Mouse (Mus musculus) embryonic facial prominence, embryonic 14.5 days (tissue): ENCODE measurements at regions not wholly inside any gene's neighbourhood (a gene's known extent, or its start where the extent isn't known, plus 50 kb on each side); places are given as distances from the start of the nearest gene placed in this dataset.

Experiments
- ATAC-seq: fragments of 200-750 bp; cut with Nextera tagmentation; 2 replicates; pipeline ENCODE4 v1.8.0; 2017; ENCODE audit warnings: low read depth, moderate number of reproducible peaks, moderate TSS enrichment
- DNase-seq: peaks from one replicate; pipeline ENCODE4 v3.0.0-alpha.2; 2015; ENCODE audit warnings: low spot score
- H3K27ac ChIP-seq: fragments of 300-500 bp; sonication (generic); replicated peaks from 2 replicates; pipeline ENCODE4 v1.5.1; 2014; ENCODE audit warnings: low read depth, mild to moderate bottlenecking, low read length, moderate library complexity
- H3K27me3 ChIP-seq: fragments of 300-500 bp; sonication (generic); replicated peaks from 2 replicates; pipeline ENCODE4 v1.6.1; 2014; ENCODE audit warnings: low read length; ENCODE audit not compliant: control insufficient read depth, insufficient read depth
- H3K36me3 ChIP-seq: fragments of 300-500 bp; sonication (generic); 2 replicates; pipeline ENCODE4 v1.6.1; 2014; ENCODE audit warnings: low read length, mixed read lengths; ENCODE audit not compliant: control insufficient read depth, insufficient read depth
- H3K4me1 ChIP-seq: fragments of 300-500 bp; sonication (generic); 2 replicates; pipeline ENCODE4 v1.6.1; 2014; ENCODE audit warnings: antibody characterized with exemption, low read length; ENCODE audit not compliant: control insufficient read depth, insufficient read depth
- H3K4me2 ChIP-seq: fragments of 300-500 bp; sonication (generic); 2 replicates; pipeline ENCODE4 v1.6.1; 2014; ENCODE audit warnings: low read depth, mild to moderate bottlenecking, low read length, moderate library complexity, mixed read lengths
- H3K4me3 ChIP-seq: fragments of 300-500 bp; sonication (generic); 2 replicates; pipeline ENCODE4 v1.5.1; 2014; ENCODE audit warnings: low read depth, mild to moderate bottlenecking, low read length
- H3K9ac ChIP-seq: fragments of 300-500 bp; sonication (generic); 2 replicates; pipeline ENCODE4 v1.6.1; 2014; ENCODE audit warnings: low read depth, mild to moderate bottlenecking, low read length, moderate library complexity, mixed read lengths
- H3K9me3 ChIP-seq: fragments of 300-500 bp; sonication (generic); 2 replicates; pipeline ENCODE4 v1.6.1; 2016; ENCODE audit warnings: low read length; ENCODE audit not compliant: control insufficient read depth
- WGBS: fragments of 180-500 bp; shearing (Covaris S2); extraction: QIAGEN DNeasy Blood & Tissue Kit; methylation state at CpG from one replicate; pipeline ENCODE4 v1.1.7; 2014; 5-methylcytosine and 5-hydroxymethylcytosine counted together

DNA sequence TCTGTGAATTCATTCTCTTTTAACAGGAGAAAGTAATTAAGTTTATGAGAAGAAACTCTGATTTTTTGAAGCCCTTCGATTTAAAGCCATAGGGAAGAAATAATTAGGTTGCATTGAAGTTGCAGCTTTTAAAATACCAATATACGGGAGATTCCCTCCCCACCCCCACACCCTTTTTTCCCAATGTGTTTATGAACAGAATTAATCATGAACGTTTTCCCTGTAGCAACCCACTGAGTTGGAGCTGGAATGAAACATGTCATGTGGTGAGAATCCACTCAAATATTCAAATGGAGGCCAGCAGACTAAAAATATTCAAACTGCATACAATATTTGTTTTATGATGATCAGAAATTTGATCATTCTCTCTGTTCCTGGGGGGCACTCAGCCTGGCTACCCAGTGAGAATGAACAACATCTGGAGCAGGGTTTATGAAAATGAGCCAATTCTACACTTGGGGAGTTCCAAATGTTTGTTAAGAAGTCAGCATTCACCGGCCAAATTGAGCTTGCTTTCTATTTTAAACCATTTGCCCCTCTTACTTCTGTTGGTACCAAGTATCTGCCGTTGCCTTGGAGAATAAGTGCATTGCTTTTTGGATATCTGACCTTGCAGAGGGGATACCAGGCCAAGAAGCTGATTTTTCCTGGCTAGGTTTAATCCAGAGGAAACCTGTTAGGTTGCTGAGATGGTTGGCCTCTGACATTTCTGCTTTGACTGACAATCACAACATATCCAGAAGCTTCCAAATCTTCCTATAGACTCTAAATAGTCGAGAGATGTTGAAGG lies 127.8 kb upstream of the Arhgap20 start:
- 31% methylated on average over 6 of the region's 6 CpGs for WGBS
- no peaks in the 10 kb centered on the region for H3K9me3 ChIP-seq
- no peak for ATAC-seq
- no peaks in the 10 kb centered on the region for H3K36me3 ChIP-seq
- peak overlapping the region; percentile 33 for H3K27ac ChIP-seq
- peak; percentile 76 for DNase-seq
- H3K4me3 ChIP-seq, result no peak overlapping the region
- H3K4me1 ChIP-seq, result peaks cover 8% of the 10 kb centered on the region; the same call in 1 of the 2 replicates
- no peak overlapping the region for H3K9ac ChIP-seq
- no peaks in the 10 kb centered on the region for H3K27me3 ChIP-seq
- no peak overlapping the region; the same call in 1 of the 2 replicates for H3K4me2 ChIP-seq

DNA sequence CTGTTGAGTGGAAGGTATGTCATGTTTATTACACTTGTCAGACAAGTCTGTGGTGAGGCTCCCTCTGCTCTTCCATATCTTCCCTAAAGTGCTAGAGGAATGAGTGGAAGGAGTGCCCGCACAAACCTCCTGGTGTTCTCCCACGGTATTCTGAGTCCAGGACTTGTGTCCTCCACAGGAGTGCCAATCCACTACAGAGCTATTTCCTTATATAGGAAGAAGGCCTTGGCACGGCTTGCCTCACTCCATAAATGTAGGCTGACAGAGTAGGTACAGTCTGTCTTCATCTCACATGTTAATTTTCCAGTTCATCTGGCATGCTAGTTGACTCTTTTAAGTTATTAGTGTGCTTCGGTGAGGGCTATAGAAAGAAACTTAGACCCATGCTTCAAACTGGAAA lies 123.4 kb upstream of the Arhgap20 start:
- ATAC-seq (no peak), DNase-seq (no peak)
- WGBS, result 86% methylated on average over 4 of the region's 4 CpGs
- Histone ChIP-seq H3K4me3 (no peak overlapping the region), H3K4me2 (no peak overlapping the region), H3K27ac (no peak overlapping the region), H3K27me3 (no peaks in the 10 kb centered on the region), H3K36me3 (no peaks in the 10 kb centered on the region), H3K4me1 (peaks cover 8% of the 10 kb centered on the region; the same call in 1 of the 2 replicates), H3K9ac (no peak overlapping the region), H3K9me3 (no peaks in the 10 kb centered on the region)

DNA sequence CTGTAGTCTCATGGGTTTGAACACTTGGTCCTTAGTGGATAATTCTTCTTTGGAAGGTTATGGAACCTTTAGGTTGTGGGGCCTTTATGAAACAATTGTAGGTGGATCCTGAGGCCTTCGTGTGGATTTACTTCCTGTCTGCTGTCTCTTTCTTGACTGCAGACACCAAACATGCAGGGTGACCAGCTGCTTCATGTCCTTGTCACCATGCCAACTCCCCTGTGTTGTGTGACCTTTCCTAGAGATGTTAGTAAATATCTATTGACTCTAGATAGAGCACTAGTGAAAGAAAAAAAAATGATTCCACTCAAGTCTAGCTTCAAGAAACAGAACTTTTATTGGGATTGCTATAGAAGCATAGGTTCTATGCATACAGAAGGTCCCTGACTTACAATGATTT lies 119.7 kb upstream of the Arhgap20 start:
- H3K27me3 ChIP-seq, result no peaks in the 10 kb centered on the region
- WGBS, result 55% methylated on average over 1 of the region's 1 CpGs
- DNase-seq, result no peak

DNA sequence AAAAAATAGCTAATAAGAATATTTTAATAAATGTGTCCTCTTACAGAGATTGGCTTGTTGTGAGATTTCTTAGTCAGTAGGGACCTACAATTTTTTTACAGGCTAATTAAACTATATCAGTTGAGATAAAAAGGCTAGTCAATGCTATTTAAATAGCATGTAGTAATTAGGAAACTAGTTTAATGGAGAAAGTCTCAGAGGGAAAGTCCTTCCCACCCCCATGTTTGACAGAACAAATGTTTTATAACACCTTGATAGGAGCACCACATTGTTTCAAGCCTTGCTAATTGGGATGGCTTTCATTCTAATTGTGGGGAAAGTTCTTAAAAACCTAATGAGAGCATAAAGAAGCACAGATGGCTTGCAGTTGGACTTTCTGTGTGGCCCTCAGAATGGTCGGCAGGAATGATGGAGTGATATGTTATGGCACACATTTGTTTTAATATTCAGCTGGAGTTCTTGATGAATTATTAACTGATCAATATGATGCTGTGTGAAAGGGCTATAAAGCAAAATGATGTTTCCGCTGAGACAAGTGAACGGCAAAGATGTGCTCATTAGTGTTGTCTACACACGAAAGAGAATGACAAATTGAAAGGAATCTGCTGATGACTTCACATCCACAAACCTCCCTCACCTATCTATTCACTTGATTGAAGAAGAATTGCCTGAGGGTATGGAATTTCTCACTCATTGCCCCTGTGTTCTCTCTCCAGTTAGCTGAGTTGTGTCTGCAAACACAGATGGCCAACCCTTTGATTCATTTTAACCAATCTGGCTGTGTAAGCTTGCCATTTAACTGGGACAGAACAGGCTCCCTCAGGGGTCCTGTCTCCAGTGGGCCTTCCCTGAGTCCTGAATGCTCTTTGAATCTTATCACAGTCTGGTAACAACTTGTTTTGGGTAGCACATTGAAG lies 111.5 kb upstream of the Arhgap20 start:
- WGBS, result 79% methylated on average over 4 of the region's 4 CpGs

More for the DNA sequence above, 119.7 kb upstream of the Arhgap20 start:
- no peaks in the 10 kb centered on the region for H3K9me3 ChIP-seq
- no peak overlapping the region for H3K9ac ChIP-seq
- no peaks in the 10 kb centered on the region for H3K4me1 ChIP-seq
- H3K27ac ChIP-seq, result no peak overlapping the region
- no peak for ATAC-seq
- no peaks in the 10 kb centered on the region for H3K36me3 ChIP-seq
- H3K4me3 ChIP-seq, result no peak overlapping the region
- no peak overlapping the region for H3K4me2 ChIP-seq

DNA sequence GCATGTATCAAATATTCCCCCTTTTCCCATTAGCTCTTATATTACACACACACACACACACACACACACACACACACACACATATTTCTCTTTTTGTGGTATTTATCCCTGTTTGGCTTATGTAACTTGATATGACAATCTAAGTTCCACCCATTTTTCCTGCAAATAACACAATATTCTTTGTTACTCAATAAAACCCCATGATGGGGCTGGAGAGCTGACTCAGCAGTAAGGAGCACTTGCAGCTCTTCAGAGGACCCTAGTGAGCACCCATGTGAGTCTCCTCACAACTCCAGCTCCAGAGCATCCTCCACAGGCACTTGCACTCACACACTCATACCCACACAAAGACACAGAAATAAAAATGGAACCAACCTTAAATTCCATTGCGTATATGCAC lies 110.5 kb upstream of the Arhgap20 start:
- WGBS, result 93% methylated on average over 1 of the region's 1 CpGs
- DNase-seq (no peak), ATAC-seq (no peak)
- H3K4me1 ChIP-seq, result no peaks in the 10 kb centered on the region
- H3K36me3 ChIP-seq, result no peaks in the 10 kb centered on the region
- H3K4me3 ChIP-seq, result no peak overlapping the region
- H3K9ac ChIP-seq, result no peak overlapping the region
- no peak overlapping the region for H3K27ac ChIP-seq
- H3K4me2 ChIP-seq, result no peak overlapping the region
- H3K27me3 ChIP-seq, result no peaks in the 10 kb centered on the region
- no peaks in the 10 kb centered on the region for H3K9me3 ChIP-seq

More for the DNA sequence above, 111.5 kb upstream of the Arhgap20 start:
- H3K9ac ChIP-seq, result no peak overlapping the region
- no peaks in the 10 kb centered on the region for H3K36me3 ChIP-seq
- no peaks in the 10 kb centered on the region for H3K9me3 ChIP-seq
- H3K4me1 ChIP-seq, result no peaks in the 10 kb centered on the region
- H3K27ac ChIP-seq, result no peak overlapping the region
- H3K4me2 ChIP-seq, result no peak overlapping the region
- no peak overlapping the region for H3K4me3 ChIP-seq
- no peak for ATAC-seq
- DNase-seq, result no peak
- H3K27me3 ChIP-seq, result no peaks in the 10 kb centered on the region

DNA sequence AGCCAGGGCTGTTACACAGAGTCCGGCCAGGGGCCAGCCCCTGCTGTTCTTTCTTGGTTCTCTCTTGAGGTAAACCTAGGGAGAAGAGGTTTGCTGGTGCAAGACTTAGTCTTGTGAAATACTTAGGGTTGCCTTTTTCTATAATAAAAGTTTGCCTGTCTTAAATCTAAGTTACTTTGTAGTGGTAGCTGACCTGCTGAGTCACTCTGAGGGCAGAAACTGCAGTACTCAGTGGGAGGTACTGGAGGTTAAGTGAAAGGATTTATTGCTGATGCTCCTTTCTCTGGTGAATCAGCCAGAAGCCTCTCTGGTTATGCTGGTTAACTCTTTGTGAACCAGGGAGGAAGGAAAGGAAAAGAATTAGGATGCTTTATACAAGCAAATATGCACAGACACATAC lies 107.3 kb upstream of the Arhgap20 start:
- no peak overlapping the region for H3K4me3 ChIP-seq
- H3K9me3 ChIP-seq, result no peaks in the 10 kb centered on the region
- H3K4me1 ChIP-seq, result no peaks in the 10 kb centered on the region
- no peak for DNase-seq
- H3K27me3 ChIP-seq, result no peaks in the 10 kb centered on the region
- H3K4me2 ChIP-seq, result no peak overlapping the region
- H3K27ac ChIP-seq, result no peak overlapping the region
- 100% methylated on average over 1 of the region's 1 CpGs for WGBS
- no peaks in the 10 kb centered on the region for H3K36me3 ChIP-seq
- H3K9ac ChIP-seq, result no peak overlapping the region
- no peak for ATAC-seq

DNA sequence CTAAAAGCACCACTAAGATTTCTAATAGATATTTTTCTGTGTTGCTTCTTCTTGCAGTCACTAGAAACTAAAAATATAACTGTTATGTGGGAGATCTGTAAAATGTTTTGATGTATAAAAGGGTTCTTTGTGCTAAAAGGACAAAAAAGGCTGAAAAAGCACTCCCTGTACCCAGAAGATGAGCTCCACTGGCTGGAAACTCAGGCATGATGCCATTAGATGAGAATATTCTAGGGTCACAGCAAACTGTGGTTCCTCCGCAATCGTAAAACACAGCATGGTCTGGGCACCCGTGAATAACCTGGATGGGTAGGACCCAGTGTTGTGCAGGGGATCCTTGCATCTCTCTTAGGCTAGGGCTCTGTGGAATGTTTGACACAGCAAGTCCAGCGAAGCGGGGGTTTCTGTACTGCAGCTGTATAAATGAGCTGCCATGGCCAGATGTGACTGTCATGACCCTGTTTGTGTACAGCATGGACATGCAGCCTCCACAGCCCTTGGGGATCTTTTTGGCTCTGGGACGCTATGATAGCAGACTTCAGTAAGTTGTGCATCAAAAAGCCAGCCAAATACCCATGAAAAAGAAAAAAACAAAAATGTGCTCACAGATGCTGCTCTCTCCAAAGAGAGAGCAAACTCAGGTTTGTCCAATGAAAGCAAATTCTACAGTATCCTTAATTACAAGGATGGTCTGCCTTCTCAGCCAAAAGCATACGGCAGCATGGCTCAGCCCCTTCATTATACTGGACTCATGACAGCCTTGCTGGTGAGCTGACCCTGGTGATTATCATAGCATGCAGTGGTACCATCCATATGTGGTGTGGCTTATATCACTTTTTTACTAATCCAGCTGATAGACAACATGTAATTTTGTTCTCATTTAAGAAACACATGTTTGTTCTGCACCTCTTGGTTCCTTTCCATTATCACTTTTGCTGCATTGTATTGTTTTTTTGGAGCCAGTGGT lies 103.9 kb upstream of the Arhgap20 start:
- ATAC-seq, result no peak
- WGBS, result 70% methylated on average over 7 of the region's 7 CpGs
- no peaks in the 10 kb centered on the region for H3K4me1 ChIP-seq
- DNase-seq, result no peak
- H3K36me3 ChIP-seq, result no peaks in the 10 kb centered on the region
- H3K4me3 ChIP-seq, result no peak overlapping the region
- no peak overlapping the region for H3K27ac ChIP-seq
- no peak overlapping the region for H3K9ac ChIP-seq
- H3K9me3 ChIP-seq, result no peaks in the 10 kb centered on the region
- no peak overlapping the region for H3K4me2 ChIP-seq
- no peaks in the 10 kb centered on the region for H3K27me3 ChIP-seq

DNA sequence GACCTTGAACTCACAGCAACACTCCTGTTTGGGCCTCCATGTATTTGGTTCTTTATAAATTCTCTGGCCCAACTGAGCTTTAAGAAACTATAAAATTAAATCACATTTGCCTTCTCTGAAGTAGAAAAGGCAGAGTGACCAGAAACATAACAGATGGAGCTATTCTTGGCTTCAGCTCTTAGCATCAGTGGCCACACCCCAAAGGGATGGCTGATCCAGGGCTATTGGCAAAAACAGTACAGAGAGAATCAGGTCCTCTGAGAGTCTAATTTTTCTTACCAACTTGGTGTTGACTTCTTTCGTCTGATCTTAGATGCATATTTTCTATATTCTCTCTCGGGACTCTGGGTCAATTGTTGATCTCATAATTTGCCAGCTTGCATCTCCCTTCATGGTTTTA lies 103.2 kb upstream of the Arhgap20 start:
- Histone ChIP-seq H3K4me3 (no peak overlapping the region), H3K4me1 (no peaks in the 10 kb centered on the region), H3K9ac (no peak overlapping the region), H3K36me3 (no peaks in the 10 kb centered on the region), H3K27ac (no peak overlapping the region), H3K4me2 (no peak overlapping the region), H3K9me3 (no peaks in the 10 kb centered on the region), H3K27me3 (no peaks in the 10 kb centered on the region)
- ATAC-seq, result no peak
- 70% methylated on average over 2 of the region's 2 CpGs for WGBS
- no peak for DNase-seq
